Mouse (Mus musculus) thymus, postnatal 0 days (tissue): ENCODE measurements around the gene Hpdl. TPM values are rescaled to one million over a fixed set of nuclear protein-coding genes. Genes with fewer than 3 reads are reported as not detected.
"Not testable (repeated sequence)": the region's sequence is repeated elsewhere in the genome, so short reads cannot be mapped to it uniquely, and the experiment has no call there.

Source experiments
- DNase-seq: peaks from one replicate; pipeline ENCODE4 v3.0.0-alpha.2; 2015; ENCODE audit warnings: low spot score
- polyA plus RNA-seq: library from polyadenylated mRNA; unstranded; fragments of >200 nt; fragmentation: Nextera tagmentation; extraction: Ambion mirVana; gene quantifications from 2 replicates; pipeline ENCODE4 v1.2.1, GENCODE M21; 2015

The Hpdl gene
- polyA plus RNA-seq, result 0.22 and 0.49 TPM in 2 replicates

DNA sequence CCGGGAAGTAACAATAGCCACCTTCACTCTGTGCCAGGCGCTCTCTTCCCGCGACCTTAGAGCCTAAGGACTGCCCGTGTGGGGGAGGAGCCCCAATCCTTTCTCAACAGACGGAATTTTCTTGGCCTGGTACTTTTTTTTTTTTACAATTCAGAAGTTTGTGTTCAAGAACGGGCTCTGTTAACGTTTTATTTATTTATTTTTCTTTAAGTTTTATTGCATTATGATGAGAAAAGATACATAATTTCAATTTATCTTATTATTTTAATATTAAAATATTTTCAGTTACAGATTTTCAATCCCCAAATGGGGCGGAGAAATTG lies at the start of gene Hpdl:
Gene Hpdl (minus strand): TSS at position 14 of the 323 bp plus-strand sequence.
- no peak for DNase-seq

DNA sequence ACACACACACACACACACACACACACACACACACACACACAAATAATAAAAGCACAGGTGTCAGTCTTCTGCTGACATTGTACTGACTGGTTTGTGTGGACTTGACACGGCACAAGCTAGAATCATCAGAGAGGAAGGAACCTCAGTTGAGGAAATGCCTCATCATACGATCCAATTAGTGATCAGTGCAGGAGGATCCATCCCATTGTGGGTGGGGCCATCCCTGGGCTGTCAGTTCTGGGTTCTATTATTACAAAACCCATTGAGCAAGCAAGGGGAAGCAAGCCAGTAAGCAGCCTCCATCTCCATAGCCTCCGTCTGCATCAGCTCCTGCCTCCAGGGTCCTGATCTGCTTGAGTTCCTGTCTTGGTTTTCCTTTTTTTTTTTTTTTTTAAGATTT lies 48.4 kb upstream of the Hpdl start:
- DNase-seq, result no peak

DNA sequence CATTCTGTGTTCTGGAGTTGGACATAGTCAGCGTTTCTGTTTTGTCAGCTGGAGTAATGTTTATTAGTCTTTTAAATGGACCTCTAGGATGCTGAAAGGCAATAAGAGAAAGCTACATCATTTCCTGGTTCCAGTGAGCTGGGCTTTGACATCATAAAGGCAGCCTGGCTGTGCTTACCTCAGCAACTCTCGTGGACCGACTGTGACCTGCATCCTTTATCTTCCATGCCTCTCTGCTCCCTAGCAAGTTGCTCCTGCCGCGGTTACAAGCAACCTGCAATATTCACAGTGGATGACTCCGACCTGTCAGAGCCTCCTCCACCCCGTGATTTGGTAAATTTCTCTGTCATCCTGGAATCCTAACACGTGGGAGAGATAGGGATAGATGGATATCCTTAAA lies 40.5 kb upstream of the Hpdl start:
- DNase-seq, result no peak

DNA sequence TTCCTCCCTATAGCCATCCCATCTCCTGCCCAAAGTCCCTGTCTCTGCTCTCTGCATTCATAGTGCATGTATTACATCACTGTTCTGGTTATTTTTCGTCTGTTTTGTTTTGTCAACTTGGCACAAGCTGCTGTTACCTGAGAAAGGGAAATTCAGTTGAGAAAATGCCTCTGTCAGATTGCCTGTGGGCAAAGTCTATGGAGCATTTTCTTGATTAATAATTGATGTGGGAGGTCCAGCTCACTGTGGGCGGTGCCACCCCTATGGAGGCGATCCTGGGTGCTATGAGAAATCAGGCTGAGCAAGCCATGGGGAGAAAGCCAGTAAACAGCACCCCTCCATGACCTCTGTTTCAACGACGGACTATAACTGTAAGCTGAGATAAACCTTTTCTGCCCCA lies 38.2 kb upstream of the Hpdl start:
- DNase-seq, result no peak

DNA sequence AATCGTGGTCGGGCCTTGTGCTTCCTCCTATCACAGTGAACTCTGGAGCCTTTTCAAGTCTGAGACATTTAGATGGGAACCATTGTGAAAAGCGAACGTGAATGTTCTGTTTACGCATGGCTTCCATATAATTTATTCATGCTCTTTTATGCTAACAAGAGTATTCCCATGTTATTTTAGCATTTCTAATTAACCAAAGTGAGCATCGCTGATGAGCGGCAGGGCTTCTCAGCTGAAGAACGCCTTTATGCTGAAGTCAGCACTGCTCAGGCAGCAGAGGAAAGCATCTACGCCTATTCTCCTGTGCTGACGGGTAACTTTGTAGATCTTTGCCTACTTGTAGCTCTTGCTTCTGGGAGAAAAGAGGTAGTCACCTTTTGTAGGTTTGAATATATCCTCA lies 35.7 kb upstream of the Hpdl start:
- DNase-seq, result no peak

DNA sequence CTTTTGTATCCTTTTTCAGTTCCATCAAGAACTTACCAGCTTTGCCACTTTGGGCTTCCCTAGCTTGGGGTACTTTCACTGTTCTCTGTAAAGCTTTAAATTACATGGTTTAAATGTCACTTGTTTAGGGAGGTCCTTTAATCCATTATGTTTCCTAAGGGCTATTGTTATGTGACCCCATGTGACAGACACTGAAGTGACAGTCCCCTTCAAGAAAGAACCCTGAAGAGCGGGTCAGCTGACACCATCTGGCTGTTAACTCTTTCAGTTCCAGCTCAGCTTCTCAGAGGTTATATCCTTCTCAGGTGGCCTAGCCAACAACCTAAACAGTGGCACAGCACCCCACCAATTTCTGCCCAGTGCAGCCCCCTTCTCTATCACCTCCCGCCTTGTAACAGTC lies 32.8 kb upstream of the Hpdl start:
- no peak for DNase-seq

DNA sequence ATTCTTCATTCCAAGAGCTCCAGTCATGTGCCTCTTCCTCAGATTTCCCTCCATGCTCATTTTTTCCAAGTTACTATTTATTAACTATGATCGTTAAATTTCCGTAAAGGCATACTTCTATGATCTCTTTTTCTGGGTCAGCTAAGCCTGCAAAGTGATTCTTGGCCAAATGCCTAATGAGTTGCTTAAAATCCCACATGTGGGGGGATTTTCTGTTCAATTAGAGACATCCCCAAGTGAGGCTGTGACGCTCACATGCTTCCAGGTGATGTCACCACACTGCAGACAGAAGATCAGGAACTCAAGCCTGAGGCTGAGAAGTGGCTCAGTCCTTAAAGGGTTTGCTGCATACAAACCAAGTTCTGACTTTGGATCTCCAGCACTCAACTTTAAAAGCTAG lies 28.4 kb upstream of the Hpdl start:
- no peak for DNase-seq

DNA sequence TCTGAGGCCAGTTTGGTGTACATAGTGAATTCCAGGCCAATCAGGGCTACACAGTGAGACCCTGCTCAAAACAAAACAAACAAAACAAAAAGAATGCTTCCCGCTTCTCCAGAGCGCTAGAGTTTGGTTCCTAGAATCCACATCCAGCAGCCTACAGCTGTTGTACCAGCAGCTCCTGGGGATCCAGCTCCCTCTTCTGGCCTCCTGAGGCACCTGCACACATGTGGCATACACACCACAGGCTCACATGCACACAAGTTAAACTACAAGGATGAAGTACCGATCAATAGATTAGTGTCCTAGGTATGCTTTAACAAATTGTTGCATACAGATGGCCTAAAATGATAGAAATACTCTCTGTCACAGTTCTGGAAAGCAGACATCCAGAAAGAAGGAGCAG lies 22.8 kb upstream of the Hpdl start:
- no peak for DNase-seq

DNA sequence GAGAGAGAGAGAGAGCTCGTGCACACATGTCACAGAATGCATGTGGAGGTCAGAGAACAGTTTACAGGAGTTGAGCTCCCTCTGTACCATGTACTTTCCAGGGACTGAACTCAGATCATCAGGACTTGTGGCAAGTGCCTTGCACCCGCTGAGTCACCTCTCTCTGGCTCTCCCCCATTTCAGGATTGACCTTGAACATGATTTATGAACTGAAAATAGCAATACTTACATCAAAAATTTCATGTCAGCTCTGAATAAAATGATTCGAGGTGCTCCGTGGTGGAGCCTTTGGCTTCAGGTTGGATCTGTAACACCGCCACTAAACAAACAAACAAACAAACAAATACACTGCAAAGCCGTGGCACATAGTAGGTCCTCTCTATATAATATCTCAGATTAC lies 19.3 kb upstream of the Hpdl start:
- DNase-seq, result no peak

DNA sequence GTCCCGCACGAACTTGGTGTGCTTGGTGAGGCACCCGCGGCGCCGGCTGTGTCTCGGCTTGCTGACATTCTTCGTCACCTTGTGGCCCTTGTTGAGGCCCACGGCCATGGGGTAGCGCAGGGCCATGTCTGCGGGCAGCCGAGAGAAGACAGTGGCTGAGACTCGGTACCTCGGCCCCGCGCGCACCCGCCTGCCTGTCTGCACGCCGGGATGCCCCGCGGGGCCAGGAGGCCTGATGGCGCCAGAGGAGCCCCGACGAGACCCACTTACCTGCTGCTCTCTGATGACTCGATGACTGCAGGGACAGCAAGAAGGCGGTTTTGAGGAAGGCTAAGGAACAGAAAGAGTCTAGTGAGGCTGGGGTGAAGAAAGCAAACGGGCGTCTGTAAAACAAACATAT lies 18.6 kb upstream of the Hpdl start:
- not testable (repeated sequence) for DNase-seq

DNA sequence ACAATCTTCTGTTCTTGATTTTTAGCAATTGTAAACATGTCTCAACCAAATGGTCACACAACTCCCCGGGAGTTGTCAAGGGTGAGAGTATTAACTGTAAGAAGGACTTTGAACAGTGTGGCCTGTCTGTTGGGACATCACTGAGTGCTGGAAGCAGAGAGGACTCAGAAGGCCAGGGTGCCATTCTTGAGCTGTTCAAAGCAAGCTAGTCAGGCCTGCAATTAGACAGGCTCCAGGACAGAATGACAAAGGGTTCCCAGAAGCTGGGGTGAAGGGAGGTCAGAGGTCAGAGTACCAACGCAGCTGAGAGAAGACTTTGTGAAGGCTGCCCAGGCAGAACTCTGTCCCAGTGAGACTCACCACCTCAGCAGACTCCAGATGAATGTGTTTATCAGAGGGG lies 17.5 kb upstream of the Hpdl start:
- DNase-seq, result no peak

DNA sequence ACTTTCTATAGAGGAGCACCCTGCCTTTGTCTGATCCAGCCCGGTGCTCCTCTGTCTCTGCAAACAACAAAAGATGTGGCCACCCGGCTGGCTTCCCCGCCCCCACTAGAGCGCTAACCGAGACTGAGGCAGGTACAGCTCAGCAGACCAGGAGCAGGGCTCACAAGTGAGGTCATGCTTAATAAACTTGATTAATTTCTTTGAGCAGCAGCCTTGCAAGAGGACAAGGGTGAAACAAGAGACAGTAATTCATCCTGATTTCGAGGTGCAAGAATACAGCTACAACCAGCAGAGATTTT lies 8.5 kb upstream of the Hpdl start:
- DNase-seq, result no peak

DNA sequence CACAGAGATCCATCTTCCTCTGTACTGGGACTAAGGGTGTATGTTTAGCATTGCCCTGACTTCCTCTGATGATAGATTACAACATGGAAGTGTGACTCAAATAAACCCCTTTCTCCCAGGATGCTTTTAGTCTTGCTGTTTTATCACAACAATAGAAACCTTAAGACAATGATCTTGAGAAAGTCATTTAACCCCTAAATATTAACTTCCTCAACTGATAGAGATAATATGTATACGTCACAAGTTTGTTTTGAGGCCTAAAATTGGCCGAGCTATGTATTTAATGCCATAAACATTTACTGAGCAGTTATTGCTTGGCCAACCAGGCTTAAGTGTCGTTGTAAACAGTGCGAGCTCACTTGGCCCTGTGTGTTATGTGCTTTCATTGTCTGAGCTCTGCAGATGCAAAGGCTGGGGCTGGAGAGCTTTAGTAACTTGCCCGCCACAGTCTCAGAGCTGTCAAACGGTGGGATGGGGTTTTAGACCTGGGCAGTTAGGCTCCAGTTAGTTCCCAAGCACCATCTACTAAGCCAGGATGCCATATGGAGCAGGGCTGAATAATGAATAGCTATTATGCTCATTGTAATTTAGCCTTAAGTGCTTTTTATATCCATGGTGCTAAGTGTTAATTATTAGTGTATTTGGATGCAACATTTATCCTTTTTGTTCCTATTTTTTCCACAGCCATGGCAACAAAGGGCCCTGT lies 8.0 kb upstream of the Hpdl start:
- DNase-seq, result no peak

DNA sequence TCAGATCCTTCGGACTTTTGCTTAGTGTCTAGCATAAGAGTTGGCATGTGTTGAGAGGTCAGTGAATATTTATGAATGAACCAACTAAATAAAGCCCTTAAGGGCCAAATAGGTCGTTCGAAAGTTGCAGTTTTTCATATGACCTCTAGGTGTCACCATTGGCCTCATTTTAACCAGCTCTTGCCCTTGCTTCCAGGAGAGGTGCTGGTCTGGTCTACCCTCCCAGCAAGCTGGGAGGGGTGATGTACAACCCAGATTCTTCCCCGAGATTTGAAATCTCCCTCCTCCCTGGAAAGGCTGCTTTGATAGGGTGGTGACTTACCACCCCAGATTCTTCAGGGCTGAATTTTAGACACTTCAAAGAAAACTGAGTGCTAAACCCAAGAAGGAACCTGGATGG lies 6.3 kb upstream of the Hpdl start:
- peak; percentile 68 for DNase-seq

DNA sequence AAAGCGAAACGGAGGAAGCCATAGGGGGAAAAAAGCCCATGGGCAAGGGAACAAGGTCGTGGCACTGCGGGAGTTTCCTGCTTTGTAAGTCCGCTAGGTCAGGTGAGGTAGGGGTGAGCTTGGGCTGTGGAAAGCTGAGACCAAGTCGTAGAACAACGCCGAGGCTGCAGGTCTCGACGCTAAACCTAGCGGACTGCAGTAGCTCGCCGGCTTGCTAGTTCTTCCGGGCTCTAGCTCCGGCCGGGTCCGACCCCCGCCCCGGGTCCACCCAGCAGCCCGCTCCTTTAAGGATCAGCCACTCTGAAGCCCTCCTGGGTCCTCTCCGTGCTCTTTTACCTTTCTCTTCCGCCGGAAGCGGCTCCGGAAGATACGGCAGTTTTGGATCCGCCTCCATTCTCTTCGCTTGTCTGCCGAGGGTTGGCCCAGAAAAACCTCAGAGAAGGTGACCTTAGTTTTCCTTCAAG lies 3.1 kb upstream of the Hpdl start:
- peak; percentile 83 for DNase-seq

DNA sequence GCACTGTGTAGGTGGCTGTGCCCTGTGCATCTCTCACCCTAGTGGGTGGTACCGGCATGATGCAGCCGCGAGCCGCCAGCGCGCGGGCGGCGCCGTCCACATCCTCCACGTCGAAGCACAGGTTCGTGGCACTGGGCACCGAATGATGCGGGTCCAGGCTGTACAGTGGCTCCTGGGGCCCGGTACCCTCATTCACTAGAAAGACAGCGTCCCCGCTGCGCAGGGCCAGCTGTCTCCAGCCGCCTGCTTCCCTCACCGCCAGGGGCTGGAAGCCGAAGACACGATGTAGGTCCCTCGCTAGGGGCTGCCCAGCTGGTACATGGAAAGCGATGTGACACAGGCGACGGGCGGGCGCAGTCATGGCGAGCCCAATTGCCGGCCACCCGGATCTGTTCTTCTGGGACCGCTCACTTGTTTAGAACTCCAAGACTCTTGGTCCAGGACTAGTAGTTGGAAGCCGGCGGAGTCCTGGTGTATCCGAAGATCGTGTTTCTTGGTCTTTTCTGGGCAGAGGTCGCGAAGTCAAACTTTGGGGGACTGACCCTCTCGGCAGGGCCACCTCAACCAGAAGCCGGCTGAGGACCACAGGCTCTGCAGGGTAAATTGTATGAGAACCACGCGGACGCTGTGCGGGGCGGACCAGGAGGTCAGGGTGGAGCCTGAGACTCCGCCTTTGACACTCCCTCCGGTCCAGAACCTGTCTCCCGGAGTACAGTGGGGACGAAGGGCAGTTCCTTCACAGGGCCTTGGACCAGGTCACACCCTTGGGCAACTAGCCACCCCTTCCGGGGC lies 409 bp downstream of the Hpdl start:
- DNase-seq, result peak; percentile 33

DNA sequence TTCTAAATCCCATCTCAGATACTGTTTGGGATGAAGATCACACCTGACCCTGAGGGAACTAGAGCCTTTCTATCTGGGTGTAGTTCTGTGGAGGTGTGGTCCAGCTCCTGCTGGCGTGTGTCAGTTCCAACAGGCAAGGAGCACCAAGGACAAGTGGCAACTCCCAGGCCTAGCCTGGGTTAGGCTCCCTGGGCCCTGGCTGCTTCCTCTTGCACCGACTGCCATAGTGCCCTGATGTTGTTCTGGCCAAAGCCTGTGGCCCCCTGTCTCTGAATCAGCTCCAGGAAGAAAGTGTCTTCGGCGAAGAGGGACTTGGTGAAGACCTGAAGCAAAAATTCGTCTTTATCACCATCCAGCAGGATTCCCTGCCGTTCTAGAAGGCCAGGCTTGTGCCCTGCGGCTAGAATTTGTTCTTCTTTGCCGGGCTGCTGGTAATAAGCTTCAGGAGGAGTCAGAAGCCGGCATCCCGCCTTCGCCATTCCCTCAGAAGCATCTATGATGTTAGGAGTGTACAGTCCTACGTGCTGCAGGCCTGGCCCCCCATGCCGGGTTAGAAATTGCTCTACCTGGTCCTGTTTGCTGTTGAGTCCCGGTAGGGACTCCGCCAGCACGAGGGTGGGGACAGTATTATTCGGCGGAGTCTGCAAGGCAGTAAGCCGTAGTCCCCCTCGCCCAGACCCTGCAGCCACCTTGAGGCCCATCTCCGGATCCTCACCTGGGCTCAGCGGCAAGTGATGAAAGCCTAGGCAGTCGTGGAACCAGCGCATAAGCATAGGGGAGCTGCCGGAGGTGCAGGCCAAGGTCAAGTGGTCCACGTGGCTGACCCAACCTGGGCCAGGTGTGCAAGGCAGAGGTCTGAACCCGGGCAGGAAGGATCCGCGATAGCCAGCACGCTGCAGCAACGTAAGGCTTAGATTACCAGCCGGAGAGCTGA lies 1.3 kb downstream of the Hpdl start:
- DNase-seq, result no peak

DNA sequence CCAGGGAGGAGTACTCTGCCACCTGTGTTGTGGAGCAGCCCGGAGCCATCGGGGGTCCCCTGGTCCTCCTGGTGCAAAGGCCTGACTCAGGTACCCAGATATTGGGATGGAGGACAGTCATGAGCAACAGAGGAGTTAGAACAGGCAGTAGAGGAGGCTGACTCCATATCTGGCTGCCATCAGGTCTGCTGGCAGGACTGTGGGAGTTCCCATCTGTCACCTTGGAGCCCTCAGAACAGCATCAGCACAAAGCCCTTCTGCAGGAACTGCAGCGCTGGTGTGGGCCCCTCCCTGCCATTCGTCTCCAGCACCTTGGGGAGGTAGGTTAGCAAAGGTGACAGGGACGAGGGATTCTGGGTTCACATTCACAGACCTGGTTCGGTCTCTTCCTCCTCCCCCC lies 4.0 kb downstream of the Hpdl start:
- no peak for DNase-seq

DNA sequence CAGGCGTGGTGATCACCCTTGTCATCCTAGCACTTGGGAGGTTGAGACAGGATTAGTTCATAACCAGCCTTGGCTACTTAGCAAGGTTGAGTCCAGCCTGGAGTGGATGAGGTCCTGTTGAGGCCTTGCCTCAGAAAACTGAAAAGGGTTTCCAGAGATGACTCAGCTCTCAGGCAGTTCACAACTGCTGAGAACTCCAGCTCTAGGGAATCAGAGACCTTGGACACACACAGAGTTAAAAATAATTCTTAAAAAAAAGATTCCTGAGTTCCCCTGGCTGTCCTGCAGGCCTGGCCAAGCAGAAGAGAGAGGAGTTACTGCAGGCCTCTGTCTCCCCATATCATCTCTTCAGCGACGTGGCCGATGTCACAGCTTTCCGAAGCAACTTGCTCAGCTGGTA lies 6.2 kb downstream of the Hpdl start:
- DNase-seq, result no peak

DNA sequence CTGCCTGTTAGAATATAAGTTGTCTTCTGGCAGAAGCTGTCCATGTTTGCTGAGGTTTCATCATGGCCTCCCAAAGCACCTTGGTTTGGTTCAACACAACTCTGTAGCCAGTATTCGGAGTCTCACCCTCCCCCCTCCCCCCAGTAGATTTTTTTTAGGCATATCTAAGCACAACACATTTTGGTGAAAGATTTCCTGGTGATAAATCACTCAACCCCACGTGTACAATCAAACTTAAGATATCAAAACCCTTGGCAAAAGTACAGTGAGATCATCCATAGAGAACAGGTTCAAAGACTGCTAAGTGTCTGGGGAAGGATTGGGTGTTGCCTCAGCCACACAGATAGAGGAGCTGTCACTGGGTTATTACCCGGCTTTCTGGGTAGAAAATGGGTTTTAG lies 10.5 kb downstream of the Hpdl start:
- DNase-seq, result no peak

DNA sequence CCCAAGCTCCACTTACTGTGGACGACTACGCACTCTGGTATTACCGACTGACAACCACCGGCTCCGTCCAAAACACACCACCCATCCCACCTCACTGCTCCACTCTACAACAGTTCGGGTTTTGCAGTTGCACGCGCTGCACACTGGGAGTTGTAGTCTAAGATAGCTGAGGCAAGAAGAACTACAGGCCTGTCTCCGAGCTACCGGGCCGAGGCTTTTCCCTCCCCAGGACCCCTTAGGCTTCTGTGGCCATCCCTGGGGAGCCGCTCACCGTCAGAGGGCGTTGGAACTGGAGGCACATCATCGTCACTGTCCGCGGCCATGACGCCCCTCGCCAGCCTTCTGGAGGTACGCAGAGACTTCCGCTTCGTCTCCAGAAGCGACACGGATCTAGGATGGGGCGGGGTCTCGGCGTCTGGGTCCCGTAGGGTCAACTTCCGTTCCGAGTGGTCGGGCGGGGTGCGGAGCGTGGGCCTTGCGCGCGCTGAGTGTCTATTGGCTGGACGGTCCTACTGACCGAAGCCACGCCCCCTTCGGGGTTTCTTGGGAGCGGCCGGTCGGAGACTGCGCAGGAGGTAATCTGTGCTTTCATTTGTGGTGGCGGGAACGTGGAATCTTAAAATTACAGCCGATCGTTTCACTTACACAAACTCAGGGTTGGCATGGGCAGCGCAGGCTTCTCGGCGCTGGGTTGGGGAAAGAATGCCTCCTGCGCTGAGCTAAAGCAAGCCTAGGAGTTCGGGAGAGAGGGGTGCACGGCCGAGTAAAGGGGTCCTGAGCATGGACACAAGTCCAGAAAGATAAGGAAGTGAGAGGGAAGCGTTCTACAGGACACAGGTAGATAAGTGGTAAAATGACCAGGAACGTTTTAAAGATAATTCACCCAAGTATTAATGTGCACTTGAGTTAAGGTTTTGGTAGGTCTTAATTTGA lies 14.0 kb downstream of the Hpdl start, which contains the start of the genes Toe1 and Mutyh:
Gene Toe1 (minus strand): TSS at position 444 of the 933 bp plus-strand sequence.
Gene Mutyh (plus strand): TSS at position 527 of the 933 bp plus-strand sequence.
- peak; percentile 93 for DNase-seq
